Mouse (Mus musculus): ENCODE data around the gene Dpp7.

The Dpp7 gene

GRCm38 (mm10) chr2:25356208-25357079 lies at the start of gene Dpp7:
TSS of gene Dpp7 (minus strand) at chr2:25356359.
- peak; percentile 82 for DNase-seq (ENCODE audit: low read depth, low spot score)

GRCm38 (mm10) chr2:25403994-25404393 lies 47.8 kb upstream of the Dpp7 start:
- DNase-seq (ENCODE audit: low read depth, low spot score), result no peak

- DNase-seq (ENCODE audit: low read depth, low spot score), result peak; percentile 37
These were observed 46.9 kb upstream of the Dpp7 start for GRCm38 (mm10) chr2:25402972-25403601.

GRCm38 (mm10) chr2:25402377-25402971 lies 46.3 kb upstream of the Dpp7 start:
- DNase-seq (ENCODE audit: low read depth, low spot score), result peak; percentile 85

GRCm38 (mm10) chr2:25400764-25401163 lies 44.6 kb upstream of the Dpp7 start:
- DNase-seq (ENCODE audit: low read depth, low spot score), result peak; percentile 35

- DNase-seq (ENCODE audit: low read depth, low spot score), result no peak
These were observed 44.1 kb upstream of the Dpp7 start for GRCm38 (mm10) chr2:25400291-25400690.

GRCm38 (mm10) chr2:25399051-25399450 lies 42.9 kb upstream of the Dpp7 start, which contains the start of gene Npdc1:
TSS of gene Npdc1 (plus strand) at chr2:25399351.
- no peak for DNase-seq (ENCODE audit: low read depth, low spot score)

GRCm38 (mm10) chr2:25398065-25398464 lies 41.9 kb upstream of the Dpp7 start:
- no peak for DNase-seq (ENCODE audit: low read depth, low spot score)

- DNase-seq (ENCODE audit: low read depth, low spot score), result no peak
These were observed 40.9 kb upstream of the Dpp7 start for GRCm38 (mm10) chr2:25397010-25397409.

GRCm38 (mm10) chr2:25396597-25396983 lies 40.4 kb upstream of the Dpp7 start:
- no peak for DNase-seq (ENCODE audit: low read depth, low spot score)

GRCm38 (mm10) chr2:25395721-25396596 lies 39.8 kb upstream of the Dpp7 start, which contains the start of gene Entpd2:
TSS of gene Entpd2 (plus strand) at chr2:25395874.
- peak; percentile 52 for DNase-seq (ENCODE audit: low read depth, low spot score)

GRCm38 (mm10) chr2:25394281-25395221 lies 38.4 kb upstream of the Dpp7 start:
- DNase-seq (ENCODE audit: low read depth, low spot score), result no peak

GRCm38 (mm10) chr2:25391266-25391665 lies 35.1 kb upstream of the Dpp7 start:
- DNase-seq (ENCODE audit: low read depth, low spot score), result no peak

GRCm38 (mm10) chr2:25384492-25384891 lies 28.3 kb upstream of the Dpp7 start:
- DNase-seq (ENCODE audit: low read depth, low spot score), result no peak

- DNase-seq (ENCODE audit: low read depth, low spot score), result peak; percentile 58
These were observed 20.4 kb upstream of the Dpp7 start for GRCm38 (mm10) chr2:25376589-25376988.

- DNase-seq (ENCODE audit: low read depth, low spot score), result no peak
These were observed 17.3 kb upstream of the Dpp7 start for GRCm38 (mm10) chr2:25373431-25373830.

- no peak for DNase-seq (ENCODE audit: low read depth, low spot score)
These were observed 16.7 kb upstream of the Dpp7 start for GRCm38 (mm10) chr2:25372644-25373391.

GRCm38 (mm10) chr2:25371764-25372643 lies 15.8 kb upstream of the Dpp7 start, which contains the start of gene Sapcd2:
TSS of gene Sapcd2 (plus strand) at chr2:25372321.
- peak; percentile 92 for DNase-seq (ENCODE audit: low read depth, low spot score)
